Mouse (Mus musculus): Measurements from ENCODE around the gene Lhfp. TPM values are rescaled to one million over a fixed set of nuclear protein-coding genes. Genes with fewer than 3 reads are reported as not detected.

Lhfp gene
- polyA plus RNA-seq, 1 experiment from 2014 or later: 12.9 TPM

- Histone ChIP-seq H3K4me3 (ENCODE audit: low read depth, low read length) (no peak overlapping the region), H3K4me1 (replicated peaks; ENCODE audit: control insufficient read depth, insufficient read depth, low read length) (no peaks in the 10 kb centered on the region), H3K9ac (ENCODE audit: low read depth, low read length) (no peak overlapping the region), H3K36me3 (ENCODE audit: control insufficient read depth, insufficient read depth, low read length) (no peaks in the 10 kb centered on the region), H3K9me3 (ENCODE audit: control insufficient read depth, low read length) (no peaks in the 10 kb centered on the region), H3K4me2 (no peak overlapping the region), H3K27ac (ENCODE audit: low read depth, low read length) (no peak overlapping the region), H3K27me3 (replicated peaks; ENCODE audit: control insufficient read depth, insufficient read depth, low read length) (no peaks in the 10 kb centered on the region)
- WGBS: 43% methylated on average over 8 of the region's 8 CpGs
- ATAC-seq (replicated peaks; ENCODE audit: low FRiP score) (no peak), DNase-seq (ENCODE audit: low spot score) (peak; percentile 32)
These were observed 124.7 kb downstream of the Lhfp start for GRCm38 (mm10) chr3:53166001-53166400.

- Histone ChIP-seq H3K4me3 (ENCODE audit: low read depth, low read length) (no peak overlapping the region), H3K27me3 (replicated peaks; ENCODE audit: control insufficient read depth, insufficient read depth, low read length) (no peaks in the 10 kb centered on the region), H3K4me1 (replicated peaks; ENCODE audit: control insufficient read depth, insufficient read depth, low read length) (no peaks in the 10 kb centered on the region), H3K9ac (ENCODE audit: low read depth, low read length) (no peak overlapping the region), H3K27ac (ENCODE audit: low read depth, low read length) (no peak overlapping the region), H3K9me3 (ENCODE audit: control insufficient read depth, low read length) (no peaks in the 10 kb centered on the region), H3K4me2 (no peak overlapping the region), H3K36me3 (ENCODE audit: control insufficient read depth, insufficient read depth, low read length) (no peaks in the 10 kb centered on the region)
- no peak for DNase-seq (ENCODE audit: low spot score)
- WGBS: 85% methylated on average over 3 of the region's 3 CpGs
- ATAC-seq (replicated peaks; ENCODE audit: low FRiP score): no peak
These were observed 128.2 kb downstream of the Lhfp start for GRCm38 (mm10) chr3:53169486-53169885.

GRCm38 (mm10) chr3:53173310-53174063 lies 132.2 kb downstream of the Lhfp start:
- H3K4me1 ChIP-seq (replicated peaks; ENCODE audit: control insufficient read depth, insufficient read depth, low read length): no peaks in the 10 kb centered on the region
- H3K4me3 ChIP-seq (ENCODE audit: low read depth, low read length): no peak overlapping the region
- no peaks in the 10 kb centered on the region for H3K9me3 ChIP-seq (ENCODE audit: control insufficient read depth, low read length)
- DNase-seq (ENCODE audit: low spot score) (no peak), ATAC-seq (replicated peaks; ENCODE audit: low FRiP score) (no peak)
- WGBS: 80% methylated on average over 10 of the region's 10 CpGs
- no peaks in the 10 kb centered on the region for H3K36me3 ChIP-seq (ENCODE audit: control insufficient read depth, insufficient read depth, low read length)
- H3K27me3 ChIP-seq (replicated peaks; ENCODE audit: control insufficient read depth, insufficient read depth, low read length): no peaks in the 10 kb centered on the region
- H3K27ac ChIP-seq (ENCODE audit: low read depth, low read length): no peak overlapping the region
- no peak overlapping the region for H3K4me2 ChIP-seq
- H3K9ac ChIP-seq (ENCODE audit: low read depth, low read length): no peak overlapping the region

GRCm38 (mm10) chr3:53179936-53180335 lies 138.6 kb downstream of the Lhfp start:
- WGBS: 89% methylated on average over 6 of the region's 6 CpGs

GRCm38 (mm10) chr3:53185439-53185838 lies 144.1 kb downstream of the Lhfp start:
- DNase-seq (ENCODE audit: low spot score) (no peak), ATAC-seq (replicated peaks; ENCODE audit: low FRiP score) (no peak)
- Histone ChIP-seq H3K4me2 (no peak overlapping the region), H3K36me3 (ENCODE audit: control insufficient read depth, insufficient read depth, low read length) (no peaks in the 10 kb centered on the region), H3K4me1 (replicated peaks; ENCODE audit: control insufficient read depth, insufficient read depth, low read length) (no peaks in the 10 kb centered on the region), H3K9ac (ENCODE audit: low read depth, low read length) (no peak overlapping the region), H3K27me3 (replicated peaks; ENCODE audit: control insufficient read depth, insufficient read depth, low read length) (no peaks in the 10 kb centered on the region), H3K9me3 (ENCODE audit: control insufficient read depth, low read length) (no peaks in the 10 kb centered on the region), H3K27ac (ENCODE audit: low read depth, low read length) (no peak overlapping the region), H3K4me3 (ENCODE audit: low read depth, low read length) (no peak overlapping the region)
- 82% methylated on average over 2 of the region's 2 CpGs for WGBS

More at GRCm38 (mm10) chr3:53179936-53180335, 138.6 kb downstream of the Lhfp start:
- no peak overlapping the region for H3K4me3 ChIP-seq (ENCODE audit: low read depth, low read length)
- no peaks in the 10 kb centered on the region for H3K36me3 ChIP-seq (ENCODE audit: control insufficient read depth, insufficient read depth, low read length)
- H3K9ac ChIP-seq (ENCODE audit: low read depth, low read length): no peak overlapping the region
- no peak overlapping the region for H3K4me2 ChIP-seq
- no peak overlapping the region for H3K27ac ChIP-seq (ENCODE audit: low read depth, low read length)
- no peaks in the 10 kb centered on the region for H3K9me3 ChIP-seq (ENCODE audit: control insufficient read depth, low read length)
- DNase-seq (ENCODE audit: low spot score) (no peak), ATAC-seq (replicated peaks; ENCODE audit: low FRiP score) (no peak)
- H3K27me3 ChIP-seq (replicated peaks; ENCODE audit: control insufficient read depth, insufficient read depth, low read length): no peaks in the 10 kb centered on the region
- H3K4me1 ChIP-seq (replicated peaks; ENCODE audit: control insufficient read depth, insufficient read depth, low read length): no peaks in the 10 kb centered on the region

GRCm38 (mm10) chr3:53193441-53193840 lies 152.1 kb downstream of the Lhfp start:
- Histone ChIP-seq H3K4me1 (replicated peaks; ENCODE audit: control insufficient read depth, insufficient read depth, low read length) (no peaks in the 10 kb centered on the region), H3K9me3 (ENCODE audit: control insufficient read depth, low read length) (no peaks in the 10 kb centered on the region), H3K9ac (ENCODE audit: low read depth, low read length) (no peak overlapping the region), H3K36me3 (ENCODE audit: control insufficient read depth, insufficient read depth, low read length) (no peaks in the 10 kb centered on the region), H3K4me2 (no peak overlapping the region), H3K4me3 (ENCODE audit: low read depth, low read length) (no peak overlapping the region), H3K27ac (ENCODE audit: low read depth, low read length) (no peak overlapping the region), H3K27me3 (replicated peaks; ENCODE audit: control insufficient read depth, insufficient read depth, low read length) (no peaks in the 10 kb centered on the region)
- WGBS: 76% methylated on average over 4 of the region's 4 CpGs
- no peak for DNase-seq (ENCODE audit: low spot score)
- ATAC-seq (replicated peaks; ENCODE audit: low FRiP score): no peak

- DNase-seq (ENCODE audit: low spot score): no peak
- WGBS: 83% methylated on average over 8 of the region's 8 CpGs
These were observed 154.4 kb downstream of the Lhfp start for GRCm38 (mm10) chr3:53195666-53196107.

GRCm38 (mm10) chr3:53200175-53200574 lies 158.8 kb downstream of the Lhfp start:
- ATAC-seq (replicated peaks; ENCODE audit: low FRiP score) (no peak), DNase-seq (ENCODE audit: low spot score) (no peak)
- H3K9ac ChIP-seq (ENCODE audit: low read depth, low read length): no peak overlapping the region
- H3K4me2 ChIP-seq: no peak overlapping the region
- no peaks in the 10 kb centered on the region for H3K27me3 ChIP-seq (replicated peaks; ENCODE audit: control insufficient read depth, insufficient read depth, low read length)
- H3K9me3 ChIP-seq (ENCODE audit: control insufficient read depth, low read length): no peaks in the 10 kb centered on the region
- no peaks in the 10 kb centered on the region for H3K36me3 ChIP-seq (ENCODE audit: control insufficient read depth, insufficient read depth, low read length)
- 75% methylated on average over 8 of the region's 8 CpGs for WGBS
- H3K4me1 ChIP-seq (replicated peaks; ENCODE audit: control insufficient read depth, insufficient read depth, low read length): no peaks in the 10 kb centered on the region
- H3K27ac ChIP-seq (ENCODE audit: low read depth, low read length): no peak overlapping the region
- H3K4me3 ChIP-seq (ENCODE audit: low read depth, low read length): no peak overlapping the region

More at GRCm38 (mm10) chr3:53195666-53196107, 154.4 kb downstream of the Lhfp start:
- H3K27me3 ChIP-seq (replicated peaks; ENCODE audit: control insufficient read depth, insufficient read depth, low read length): no peaks in the 10 kb centered on the region
- H3K36me3 ChIP-seq (ENCODE audit: control insufficient read depth, insufficient read depth, low read length): no peaks in the 10 kb centered on the region
- ATAC-seq (replicated peaks; ENCODE audit: low FRiP score): no peak
- no peaks in the 10 kb centered on the region for H3K9me3 ChIP-seq (ENCODE audit: control insufficient read depth, low read length)
- H3K27ac ChIP-seq (ENCODE audit: low read depth, low read length): no peak overlapping the region
- H3K4me3 ChIP-seq (ENCODE audit: low read depth, low read length): no peak overlapping the region
- no peaks in the 10 kb centered on the region for H3K4me1 ChIP-seq (replicated peaks; ENCODE audit: control insufficient read depth, insufficient read depth, low read length)
- H3K9ac ChIP-seq (ENCODE audit: low read depth, low read length): no peak overlapping the region
- no peak overlapping the region for H3K4me2 ChIP-seq

GRCm38 (mm10) chr3:53200853-53201252 lies 159.5 kb downstream of the Lhfp start:
- 70% methylated on average over 10 of the region's 10 CpGs for WGBS
- H3K27ac ChIP-seq (ENCODE audit: low read depth, low read length): no peak overlapping the region
- DNase-seq (ENCODE audit: low spot score) (no peak), ATAC-seq (replicated peaks; ENCODE audit: low FRiP score) (no peak)
- H3K4me2 ChIP-seq: no peak overlapping the region
- H3K9ac ChIP-seq (ENCODE audit: low read depth, low read length): no peak overlapping the region
- no peaks in the 10 kb centered on the region for H3K9me3 ChIP-seq (ENCODE audit: control insufficient read depth, low read length)
- H3K36me3 ChIP-seq (ENCODE audit: control insufficient read depth, insufficient read depth, low read length): no peaks in the 10 kb centered on the region
- H3K4me1 ChIP-seq (replicated peaks; ENCODE audit: control insufficient read depth, insufficient read depth, low read length): no peaks in the 10 kb centered on the region
- H3K4me3 ChIP-seq (ENCODE audit: low read depth, low read length): no peak overlapping the region
- H3K27me3 ChIP-seq (replicated peaks; ENCODE audit: control insufficient read depth, insufficient read depth, low read length): no peaks in the 10 kb centered on the region

Measured in liver, embryonic 11.5 days (tissue).